Mouse (Mus musculus) limb, embryonic 10.5 days (tissue): ENCODE results near the gene Tada2b. TPM values are rescaled to one million over a fixed set of nuclear protein-coding genes. Genes with fewer than 3 reads are reported as not detected.
A peak's percentile ranks its signal among the peaks of the same experiment; 100 is the strongest.

Experiments used
- DNase-seq: peaks from one replicate; pipeline ENCODE4 v3.0.0-alpha.2; 2017; ENCODE audit warnings: low spot score
- H3K27ac ChIP-seq: fragments of 300-500 bp; sonication (generic); 2 replicates; pipeline ENCODE4 v1.5.1; 2016; ENCODE audit warnings: mild to moderate bottlenecking
- H3K27me3 ChIP-seq: fragments of 300-500 bp; sonication (generic); 2 replicates; pipeline ENCODE4 v1.6.1; 2016; ENCODE audit warnings: low read depth, mild to moderate bottlenecking; ENCODE audit not compliant: poor library complexity, severe bottlenecking
- H3K36me3 ChIP-seq: fragments of 300-500 bp; sonication (generic); 2 replicates; pipeline ENCODE4 v1.6.1; 2016; ENCODE audit warnings: mild to moderate bottlenecking, moderate library complexity
- H3K4me1 ChIP-seq: fragments of 300-500 bp; sonication (generic); 2 replicates; pipeline ENCODE4 v1.6.1; 2016
- H3K4me3 ChIP-seq: fragments of 300-500 bp; sonication (generic); 2 replicates; pipeline ENCODE4 v1.5.1; 2016; ENCODE audit warnings: mild to moderate bottlenecking, moderate library complexity
- H3K9me3 ChIP-seq: fragments of 300-500 bp; sonication (generic); replicated peaks from 2 replicates; pipeline ENCODE4 v1.6.1; 2016; ENCODE audit warnings: mild to moderate bottlenecking
- WGBS: fragments of 180-500 bp; shearing (Covaris S2); methylation state at CpG from one replicate; pipeline ENCODE4 v1.1.7; 2016; 5-methylcytosine and 5-hydroxymethylcytosine counted together
- polyA plus RNA-seq: library from polyadenylated mRNA; unstranded; fragments of >200 nt; fragmentation: Nextera tagmentation; extraction: Ambion mirVana; gene quantifications from 2 replicates; pipeline ENCODE4 v1.2.1, GENCODE M21; 2016

The Tada2b gene
- polyA plus RNA-seq, 1 experiment from 2014 or later, result 1.4 TPM

GRCm38 (mm10) chr5:36508351-36508750, 24.3 kb upstream of the Tada2b start:
- Histone ChIP-seq H3K4me1 (no peaks in the 10 kb centered on the region), H3K27me3 (no peaks in the 10 kb centered on the region), H3K9me3 (no peaks in the 10 kb centered on the region), H3K4me3 (no peak overlapping the region), H3K27ac (no peak overlapping the region), H3K36me3 (peaks cover 96% of the 10 kb centered on the region)
- WGBS, result 93% methylated on average over 10 of the region's 10 CpGs
- no peak for DNase-seq

DNA sequence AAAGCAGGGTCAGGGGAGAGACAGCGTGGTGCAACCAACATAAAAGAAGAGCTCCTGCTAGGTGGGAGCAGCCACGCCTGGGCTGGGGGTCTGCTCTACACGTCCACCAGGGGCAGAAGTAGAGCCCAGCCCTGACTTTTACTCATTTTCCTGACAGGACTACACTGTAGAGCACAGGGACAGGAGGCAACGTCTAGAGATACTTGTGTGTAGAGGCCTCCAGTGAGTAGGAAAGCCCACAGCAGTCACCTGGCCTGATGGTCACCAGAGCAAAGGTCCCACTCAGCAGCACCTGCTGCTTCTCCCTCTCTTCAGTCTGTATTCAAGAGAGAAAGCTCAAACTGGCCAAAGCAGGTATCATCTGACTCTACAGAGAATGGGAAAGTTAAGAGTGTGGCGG, 21.6 kb upstream of the Tada2b start:
- DNase-seq, result no peak
- Histone ChIP-seq H3K27ac (no peak overlapping the region), H3K36me3 (peaks cover 95% of the 10 kb centered on the region), H3K4me3 (no peak overlapping the region), H3K27me3 (no peaks in the 10 kb centered on the region), H3K9me3 (no peaks in the 10 kb centered on the region), H3K4me1 (no peaks in the 10 kb centered on the region)
- 79% methylated on average over 5 of the region's 5 CpGs for WGBS

DNA sequence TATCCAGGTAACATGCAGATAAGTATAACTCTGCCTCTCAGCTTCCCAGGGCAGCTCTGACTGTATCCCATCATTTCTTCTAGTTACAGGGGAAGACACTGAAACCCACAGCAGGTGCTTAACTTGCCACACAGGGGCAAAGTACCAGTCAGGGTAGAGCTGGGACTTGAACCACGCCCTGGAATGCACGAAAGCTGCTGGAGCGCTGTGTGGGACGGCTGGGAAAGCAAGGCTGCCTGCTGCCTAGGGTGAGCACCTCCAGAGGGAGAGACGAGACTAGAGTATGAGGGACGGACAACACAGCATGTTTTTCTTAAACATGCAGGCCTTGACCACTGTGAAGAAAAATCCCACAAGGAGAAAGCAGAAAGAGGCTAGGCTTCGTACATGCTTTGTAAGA, 21.1 kb upstream of the Tada2b start:
- Histone ChIP-seq H3K36me3 (peaks cover 95% of the 10 kb centered on the region), H3K4me3 (no peak overlapping the region), H3K9me3 (no peaks in the 10 kb centered on the region), H3K27ac (no peak overlapping the region), H3K27me3 (no peaks in the 10 kb centered on the region), H3K4me1 (no peaks in the 10 kb centered on the region)
- no peak for DNase-seq
- WGBS, result 90% methylated on average over 7 of the region's 7 CpGs

GRCm38 (mm10) chr5:36494709-36495108, 10.6 kb upstream of the Tada2b start:
- no peak overlapping the region for H3K4me3 ChIP-seq
- no peak for DNase-seq
- H3K36me3 ChIP-seq, result peaks cover 74% of the 10 kb centered on the region
- no peaks in the 10 kb centered on the region for H3K9me3 ChIP-seq
- H3K27ac ChIP-seq, result no peak overlapping the region
- no peaks in the 10 kb centered on the region for H3K27me3 ChIP-seq
- no peaks in the 10 kb centered on the region for H3K4me1 ChIP-seq
- WGBS, result 95% methylated on average over 9 of the region's 9 CpGs

GRCm38 (mm10) chr5:36493919-36494318, 9.8 kb upstream of the Tada2b start:
- WGBS, result 87% methylated on average over 6 of the region's 6 CpGs

DNA sequence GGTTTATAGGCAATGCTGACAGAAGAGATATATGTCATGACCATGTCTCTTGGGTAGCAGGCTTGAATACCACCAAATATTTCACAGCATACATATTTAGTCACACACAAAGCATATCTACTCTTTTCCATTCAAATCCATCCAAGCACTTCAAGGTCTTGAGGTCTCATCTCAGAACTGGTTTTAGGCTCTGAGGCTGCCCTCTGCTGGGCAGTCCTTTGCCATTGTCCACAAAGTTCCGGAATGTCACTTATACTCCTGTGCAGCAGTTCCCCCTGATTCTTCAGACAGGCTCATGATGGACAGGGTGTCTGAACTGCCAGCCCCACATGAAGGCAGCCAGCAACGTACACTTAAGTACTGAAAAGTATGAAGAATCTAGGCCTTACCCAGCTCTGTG, 5.1 kb upstream of the Tada2b start:
- Histone ChIP-seq H3K27ac (no peak overlapping the region), H3K27me3 (peaks cover 26% of the 10 kb centered on the region), H3K36me3 (peaks cover 34% of the 10 kb centered on the region), H3K4me1 (peaks cover 11% of the 10 kb centered on the region), H3K4me3 (no peak overlapping the region), H3K9me3 (no peaks in the 10 kb centered on the region)
- WGBS, result 64% methylated on average over 2 of the region's 2 CpGs
- peak; percentile 43 for DNase-seq

More at GRCm38 (mm10) chr5:36493919-36494318, 9.8 kb upstream of the Tada2b start:
- DNase-seq, result no peak
- H3K9me3 ChIP-seq, result no peaks in the 10 kb centered on the region
- no peak overlapping the region for H3K4me3 ChIP-seq
- no peaks in the 10 kb centered on the region for H3K4me1 ChIP-seq
- H3K27me3 ChIP-seq, result no peaks in the 10 kb centered on the region
- H3K36me3 ChIP-seq, result peaks cover 69% of the 10 kb centered on the region
- H3K27ac ChIP-seq, result no peak overlapping the region

GRCm38 (mm10) chr5:36485306-36485705, 1.2 kb upstream of the Tada2b start:
- Histone ChIP-seq H3K4me1 (peaks cover 33% of the 10 kb centered on the region), H3K9me3 (no peaks in the 10 kb centered on the region), H3K27me3 (peaks cover 26% of the 10 kb centered on the region), H3K4me3 (peak overlapping the region; percentile 90), H3K27ac (no peak overlapping the region), H3K36me3 (peaks cover 4% of the 10 kb centered on the region)
- 37% methylated on average over 19 of the region's 19 CpGs for whole genome bisulfite sequencing
- DNase-seq, result peak; percentile 38

DNA sequence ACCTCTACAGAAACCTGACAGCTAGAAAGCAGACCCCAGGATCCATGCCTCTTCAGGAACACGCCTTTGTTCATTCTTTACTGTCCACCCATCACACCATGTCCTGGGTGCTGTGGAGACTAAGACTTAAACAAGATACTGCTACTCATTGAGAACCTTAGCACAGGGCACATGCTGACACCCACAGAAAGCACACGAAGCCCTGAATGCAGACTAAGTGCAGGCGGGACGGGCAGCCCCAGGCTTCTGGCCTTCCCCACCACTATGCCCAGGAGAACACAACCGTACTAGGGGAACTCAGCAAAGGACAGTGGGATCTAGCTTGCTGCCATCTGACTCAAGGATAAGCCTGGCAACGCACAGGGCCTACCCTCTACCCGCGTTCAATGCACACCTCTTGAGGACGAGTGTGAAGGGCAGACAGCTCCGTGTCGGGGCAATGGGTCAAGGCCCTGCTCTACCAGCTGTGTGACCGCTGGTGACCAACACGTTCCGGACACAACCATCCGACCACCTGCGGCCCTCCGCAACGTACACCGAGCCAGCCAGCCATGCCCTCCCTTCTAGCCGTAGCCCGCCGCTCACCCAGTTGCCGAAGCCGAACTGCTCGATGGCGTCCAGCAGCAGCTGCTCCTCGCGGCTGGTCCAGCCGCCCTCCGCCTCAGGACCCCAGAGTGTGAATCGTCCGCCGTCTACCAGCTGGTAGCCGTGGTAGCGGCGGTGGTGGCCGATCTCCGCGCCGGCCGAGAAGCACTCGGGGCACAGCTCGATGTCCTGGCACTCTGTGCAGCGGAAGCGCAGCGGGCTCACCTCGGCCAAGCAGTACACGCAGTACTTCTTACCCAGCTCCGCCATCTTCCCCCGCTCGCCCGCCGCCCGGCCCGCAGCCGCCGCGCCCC, 633 bp downstream of the Tada2b start:
- 5% methylated on average over 58 of the region's 58 CpGs for WGBS
- H3K4me1 ChIP-seq, result peaks cover 33% of the 10 kb centered on the region
- peak; percentile 76 for DNase-seq
- peak overlapping the region; percentile 88 for H3K27ac ChIP-seq
- H3K36me3 ChIP-seq, result peaks cover 4% of the 10 kb centered on the region
- H3K4me3 ChIP-seq, result peak overlapping the region; percentile 90
- H3K27me3 ChIP-seq, result peaks cover 26% of the 10 kb centered on the region
- no peaks in the 10 kb centered on the region for H3K9me3 ChIP-seq

GRCm38 (mm10) chr5:36481114-36481513, 3.0 kb downstream of the Tada2b start:
- DNase-seq, result no peak
- 74% methylated on average over 1 of the region's 1 CpGs for WGBS
- no peak overlapping the region for H3K27ac ChIP-seq
- H3K4me1 ChIP-seq, result peaks cover 33% of the 10 kb centered on the region
- peaks cover 11% of the 10 kb centered on the region for H3K36me3 ChIP-seq
- H3K27me3 ChIP-seq, result peaks cover 16% of the 10 kb centered on the region
- no peaks in the 10 kb centered on the region for H3K9me3 ChIP-seq
- no peak overlapping the region for H3K4me3 ChIP-seq

DNA sequence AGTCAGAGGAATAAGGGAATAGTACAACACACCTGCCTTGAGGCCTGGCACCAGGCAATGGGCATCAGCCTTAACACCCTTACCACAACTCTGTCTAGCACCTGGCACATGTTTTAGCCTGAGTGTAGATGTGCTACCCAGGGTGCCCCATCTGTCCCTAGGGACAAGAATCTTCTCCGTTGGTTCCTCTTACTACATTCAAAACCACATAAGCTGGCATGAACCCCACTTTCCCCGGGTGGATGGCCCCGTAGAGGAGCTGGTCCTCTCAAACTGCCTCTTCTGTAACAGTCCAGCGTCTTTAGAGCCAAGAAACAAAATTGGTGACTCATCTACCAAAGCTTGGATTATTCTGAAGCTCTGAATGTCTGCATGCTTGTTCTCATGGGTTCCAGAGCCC, 3.7 kb downstream of the Tada2b start:
- Histone ChIP-seq H3K4me3 (no peak overlapping the region), H3K36me3 (peaks cover 18% of the 10 kb centered on the region), H3K9me3 (no peaks in the 10 kb centered on the region), H3K27me3 (peaks cover 8% of the 10 kb centered on the region), H3K4me1 (peaks cover 30% of the 10 kb centered on the region), H3K27ac (no peak overlapping the region)
- 96% methylated on average over 4 of the region's 4 CpGs for WGBS
- no peak for DNase-seq

- H3K27me3 ChIP-seq, result peaks cover 2% of the 10 kb centered on the region; the same call in 1 of the 2 replicates
- H3K9me3 ChIP-seq, result no peaks in the 10 kb centered on the region
- 83% methylated on average over 2 of the region's 2 CpGs for WGBS
- H3K36me3 ChIP-seq, result peaks cover 23% of the 10 kb centered on the region
- no peak overlapping the region for H3K4me3 ChIP-seq
- H3K27ac ChIP-seq, result no peak overlapping the region
- no peak for DNase-seq
- H3K4me1 ChIP-seq, result peaks cover 24% of the 10 kb centered on the region
Measured at GRCm38 (mm10) chr5:36479735-36480134, 4.3 kb downstream of the Tada2b start.

- Histone ChIP-seq H3K4me1 (peaks cover 21% of the 10 kb centered on the region), H3K27me3 (no peaks in the 10 kb centered on the region), H3K36me3 (peaks cover 30% of the 10 kb centered on the region), H3K4me3 (no peak overlapping the region), H3K9me3 (no peaks in the 10 kb centered on the region), H3K27ac (no peak overlapping the region)
- 90% methylated on average over 6 of the region's 6 CpGs for WGBS
- no peak for DNase-seq
Measured at GRCm38 (mm10) chr5:36478540-36479420, 5.3 kb downstream of the Tada2b start.

GRCm38 (mm10) chr5:36477486-36477885, 6.6 kb downstream of the Tada2b start:
- Histone ChIP-seq H3K27me3 (no peaks in the 10 kb centered on the region), H3K27ac (no peak overlapping the region), H3K4me1 (peaks cover 9% of the 10 kb centered on the region), H3K36me3 (peaks cover 43% of the 10 kb centered on the region), H3K4me3 (no peak overlapping the region), H3K9me3 (no peaks in the 10 kb centered on the region)
- DNase-seq, result no peak
- 92% methylated on average over 3 of the region's 3 CpGs for WGBS
